Mouse (Mus musculus) adrenal gland, adult 8-10 months (tissue): ENCODE data around the gene Sh3tc1. TPM values are rescaled to one million over a fixed set of nuclear protein-coding genes. Genes with fewer than 3 reads are reported as not detected.

ENCODE experiments used
- DNase-seq: peaks from one replicate; pipeline ENCODE4 v3.0.0; 2022
- total RNA-seq, 4 experiments: library from RNA; stranded (reverse); gene quantifications; 2 replicates each; pipeline ENCODE4 v1.2.4; 2022

The Sh3tc1 gene
- total RNA-seq, 4 experiments from 2014 or later = 34.2 to 35.9 (median 35.1) TPM

- DNase-seq = no peak
These were observed 60.3 kb downstream of the Sh3tc1 start, which contains the start of gene Htra3 for GRCm38 (mm10) chr5:35679256-35680155. Gene Htra3 (minus strand): TSS chr5:35679782.

- no peak for DNase-seq
These were observed 62.8 kb downstream of the Sh3tc1 start for GRCm38 (mm10) chr5:35676964-35677363.

GRCm38 (mm10) chr5:35674081-35674555, 65.7 kb downstream of the Sh3tc1 start:
- DNase-seq = peak; percentile 75

GRCm38 (mm10) chr5:35673086-35673485, 66.7 kb downstream of the Sh3tc1 start:
- peak; percentile 95 for DNase-seq

- DNase-seq = no peak
These were observed 67.2 kb downstream of the Sh3tc1 start for GRCm38 (mm10) chr5:35672581-35672980.

GRCm38 (mm10) chr5:35671474-35671891, 68.3 kb downstream of the Sh3tc1 start:
- DNase-seq = no peak

GRCm38 (mm10) chr5:35670412-35670801, 69.4 kb downstream of the Sh3tc1 start:
- DNase-seq = no peak

- DNase-seq = no peak
These were observed 69.9 kb downstream of the Sh3tc1 start for GRCm38 (mm10) chr5:35669747-35670411.

GRCm38 (mm10) chr5:35666152-35666551, 73.6 kb downstream of the Sh3tc1 start:
- DNase-seq = no peak

GRCm38 (mm10) chr5:35662021-35662545, 77.7 kb downstream of the Sh3tc1 start:
- DNase-seq = no peak

- DNase-seq = no peak
These were observed 78.6 kb downstream of the Sh3tc1 start for GRCm38 (mm10) chr5:35661210-35661609.

- no peak for DNase-seq
These were observed 80.3 kb downstream of the Sh3tc1 start for GRCm38 (mm10) chr5:35659503-35659902.

GRCm38 (mm10) chr5:35655753-35656485, 83.9 kb downstream of the Sh3tc1 start:
- DNase-seq = no peak

- DNase-seq = no peak
These were observed 85.9 kb downstream of the Sh3tc1 start for GRCm38 (mm10) chr5:35653743-35654395.

GRCm38 (mm10) chr5:35652872-35653271, 86.9 kb downstream of the Sh3tc1 start:
- DNase-seq = no peak

- DNase-seq = no peak
These were observed 87.5 kb downstream of the Sh3tc1 start for GRCm38 (mm10) chr5:35652319-35652718.

GRCm38 (mm10) chr5:35648230-35648629, 91.6 kb downstream of the Sh3tc1 start:
- DNase-seq = no peak

- no peak for DNase-seq
These were observed 92.2 kb downstream of the Sh3tc1 start for GRCm38 (mm10) chr5:35647562-35647961.
